Mouse (Mus musculus) gastrocnemius, adult 2 months (tissue): Measurements from ENCODE around the gene Lfng. TPM values are rescaled to one million over a fixed set of nuclear protein-coding genes. Genes with fewer than 3 reads are reported as not detected.

Experiments
- DNase-seq: peaks from one replicate; pipeline ENCODE4 v3.0.0; 2022
- H3K27ac ChIP-seq: fragments of 200-600 bp; 2 replicates; pipeline ENCODE4 v1.8.1; 2022; ENCODE audit warnings: mild to moderate bottlenecking
- H3K4me3 ChIP-seq: fragments of 200-600 bp; 2 replicates; pipeline ENCODE4 v1.8.1; 2022; ENCODE audit warnings: mild to moderate bottlenecking, moderate library complexity
- CTCF ChIP-seq: fragments of 200-600 bp; IDR thresholded peaks from 2 replicates; pipeline ENCODE4 v1.8.1; 2022; ENCODE audit warnings: antibody characterized with exemption, mild to moderate bottlenecking, moderate library complexity
- intact Hi-C: fragments of 180-260 bp; cut with DNase I; formaldehyde crosslinking; loops from one replicate; pipeline ENCODE4 v1.15.1; 2025
- total RNA-seq, 2 experiments: library from RNA; stranded (reverse); gene quantifications; 2 replicates each; pipeline ENCODE4 v1.2.3; 2021

Gene Lfng
- total RNA-seq, 2 experiments from 2014 or later, result 3.2 to 6.1 TPM

DNA sequence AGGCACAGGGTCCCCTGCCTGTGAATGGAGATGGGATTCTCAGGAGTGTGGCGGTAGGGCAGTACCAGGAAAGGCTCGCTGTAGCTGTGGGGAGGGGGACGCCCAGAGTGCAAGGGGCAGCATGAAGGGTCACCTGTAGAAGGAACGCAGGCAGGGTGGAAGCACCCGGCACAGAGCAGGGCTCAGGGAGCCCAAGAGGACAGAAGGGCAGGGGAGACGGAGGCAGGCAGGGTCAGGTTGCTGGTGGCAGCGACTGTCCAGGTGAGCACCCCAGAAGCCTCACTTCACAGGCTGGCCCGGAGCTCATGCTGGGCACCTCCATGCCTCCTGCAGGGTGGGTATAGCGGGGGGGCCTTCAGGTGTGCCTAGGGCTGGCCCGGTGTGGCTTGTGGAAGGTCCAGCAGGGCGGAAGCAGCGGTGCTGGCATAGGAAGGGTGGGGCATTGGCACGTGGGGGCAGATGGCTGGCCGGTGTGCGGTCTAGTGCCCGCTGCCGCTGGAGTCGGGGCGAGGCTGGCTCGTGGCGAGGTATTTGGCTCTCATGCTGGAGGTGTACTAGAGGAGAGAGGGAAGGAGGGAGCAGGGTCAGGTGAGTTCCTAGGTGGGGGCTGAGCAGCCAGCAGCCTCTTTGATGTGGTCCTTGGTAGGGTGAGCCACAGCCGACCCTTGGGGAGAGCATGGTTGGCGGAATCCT lies 16.0 kb downstream of the Lfng start:
- Histone ChIP-seq H3K27ac (no peak overlapping the region), H3K4me3 (no peak overlapping the region)
- TF ChIP-seq CTCF, result no peak
- DNase-seq, result no peak
- intact Hi-C loops, result no loop called here

DNA sequence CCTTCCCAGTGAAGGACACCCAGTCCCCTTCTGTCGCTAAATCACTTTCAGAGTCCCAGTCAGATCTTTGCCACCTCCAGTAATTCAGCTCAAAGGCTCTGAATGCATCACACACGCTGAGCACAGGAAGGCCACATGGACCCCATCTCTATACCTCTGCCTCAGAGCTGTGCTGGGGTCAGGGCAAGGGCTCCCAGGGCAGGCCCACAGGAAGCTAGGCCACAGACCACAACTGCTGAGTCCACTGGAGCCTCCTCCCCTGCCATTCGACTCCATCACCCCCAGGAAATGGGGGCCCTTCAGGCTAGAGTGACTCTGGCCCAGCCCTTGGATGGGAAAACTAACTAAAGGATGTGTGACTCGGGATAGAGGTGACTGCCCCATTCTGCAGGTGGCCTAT lies 16.7 kb downstream of the Lfng start:
- Histone ChIP-seq H3K4me3 (no peak overlapping the region), H3K27ac (no peak overlapping the region)
- no peak for TF ChIP-seq CTCF
- no peak for DNase-seq
- intact Hi-C loops, result no loop called here

GRCm38 (mm10) chr5:140624238-140624637 lies 17.1 kb downstream of the Lfng start:
- DNase-seq, result no peak
- TF ChIP-seq CTCF, result no peak
- H3K27ac ChIP-seq, result no peak overlapping the region
- intact Hi-C loops, result no loop called here
- H3K4me3 ChIP-seq, result no peak overlapping the region

- intact Hi-C loops, result loop anchor here (5.0 kb wide), 1 partner anchor 37 kb away; no protein-coding TSS in a partner anchor
- H3K27ac ChIP-seq, result no peak overlapping the region
- no peak for DNase-seq
- H3K4me3 ChIP-seq, result no peak overlapping the region
- TF ChIP-seq CTCF, result no peak
Observed at GRCm38 (mm10) chr5:140624961-140625360, 17.8 kb downstream of the Lfng start.

- intact Hi-C loops, result loop anchor here (5.0 kb wide), 1 partner anchor 35 kb away; no protein-coding TSS in a partner anchor
- DNase-seq, result no peak
- peak; percentile 22; the same call in 1 of the 2 replicates for TF ChIP-seq CTCF
- no peak overlapping the region for H3K4me3 ChIP-seq
- no peak overlapping the region for H3K27ac ChIP-seq
Observed at GRCm38 (mm10) chr5:140627580-140627979, 20.5 kb downstream of the Lfng start.

DNA sequence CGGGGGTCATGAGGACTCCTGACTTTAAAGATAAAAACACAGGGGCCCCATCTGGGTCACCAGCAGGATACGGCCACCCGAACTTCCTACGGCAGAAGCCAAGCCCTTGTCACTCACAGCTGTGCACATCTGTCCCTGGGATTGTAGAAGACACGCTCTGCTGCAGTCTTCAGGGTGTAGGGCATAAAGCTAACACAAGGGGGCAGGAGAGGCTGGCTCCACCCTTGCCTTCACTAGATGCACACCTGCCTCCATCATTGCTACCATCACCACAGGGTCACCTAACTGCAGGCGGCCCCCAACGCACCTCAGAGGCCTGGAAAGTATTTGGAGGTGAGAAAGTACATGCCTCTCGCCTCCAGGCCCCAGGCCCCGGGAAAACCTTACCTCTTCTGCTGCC lies 21.9 kb downstream of the Lfng start:
- no peak overlapping the region for H3K4me3 ChIP-seq
- peak; percentile 64 for TF ChIP-seq CTCF
- H3K27ac ChIP-seq, result no peak overlapping the region
- DNase-seq, result no peak
- intact Hi-C loops, result loop anchor here (5.0 kb wide), 1 partner anchor 33 kb away; no protein-coding TSS in a partner anchor

DNA sequence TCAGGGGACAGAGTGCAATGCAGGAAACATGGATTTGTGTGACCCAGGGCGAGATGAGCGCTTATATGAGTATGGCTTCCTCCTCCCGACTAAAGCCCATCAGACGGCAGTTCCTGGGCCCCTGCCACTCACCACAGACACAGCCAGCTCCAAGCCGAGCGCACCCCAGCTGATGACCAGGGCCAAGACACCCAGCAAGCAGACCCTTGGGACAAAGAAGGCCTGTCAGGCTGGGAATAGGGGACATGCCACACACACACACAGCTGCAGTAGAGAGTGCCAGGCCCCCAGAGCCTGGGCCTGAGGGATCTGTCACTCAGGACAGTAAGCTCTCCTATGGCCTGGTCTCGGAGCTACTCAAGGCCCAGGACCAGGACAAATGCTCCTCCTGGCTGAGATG lies 26.3 kb downstream of the Lfng start:
- DNase-seq, result no peak
- no peak overlapping the region for H3K27ac ChIP-seq
- no peak overlapping the region for H3K4me3 ChIP-seq
- intact Hi-C loops, result no loop called here
- no peak for TF ChIP-seq CTCF

DNA sequence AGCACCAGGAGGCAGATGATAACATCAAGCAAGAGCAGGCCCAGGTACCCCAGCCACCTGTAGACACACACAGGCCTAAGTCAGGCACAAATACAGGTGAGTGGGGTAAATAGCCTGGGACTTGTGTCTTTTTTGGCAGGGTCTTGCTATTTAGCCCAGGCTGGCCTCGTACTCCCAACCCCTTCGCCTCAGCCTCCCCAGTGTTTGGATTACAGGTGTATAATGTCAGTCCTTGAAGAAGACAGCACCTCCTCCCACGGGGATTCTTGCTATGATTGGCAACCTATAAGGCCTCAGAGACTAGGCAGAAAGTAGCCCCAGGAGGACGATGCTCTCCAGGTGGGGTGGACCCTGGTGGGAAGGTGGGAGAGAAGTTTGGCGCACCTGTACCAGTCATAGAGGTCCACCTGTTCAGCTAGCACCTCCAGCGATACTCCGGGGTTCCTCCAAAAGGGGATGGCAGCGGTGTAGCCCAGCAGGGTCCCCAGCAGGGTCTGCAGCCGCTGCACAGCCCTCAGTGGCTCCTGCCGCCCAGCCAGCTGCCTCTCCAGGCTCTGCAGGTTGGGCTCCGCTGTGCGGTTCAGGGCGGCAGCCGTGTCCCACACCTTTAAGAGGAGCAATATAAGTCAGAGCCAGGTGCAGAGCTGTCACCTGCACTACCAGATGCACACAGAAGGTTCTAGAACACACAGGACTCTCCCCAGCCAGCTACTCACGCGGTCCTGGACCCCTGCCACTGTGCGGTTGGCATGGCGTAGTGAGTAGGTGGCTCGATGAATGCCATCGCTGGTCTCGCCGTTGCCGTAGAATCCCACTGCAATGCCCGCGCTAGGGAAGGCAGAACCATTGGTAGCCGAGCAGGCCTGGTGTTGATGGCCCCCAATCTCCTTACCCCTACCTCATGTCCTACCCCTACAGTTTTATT lies 27.9 kb downstream of the Lfng start:
- intact Hi-C loops, result no loop called here
- no peak for TF ChIP-seq CTCF
- Histone ChIP-seq H3K27ac (no peak overlapping the region), H3K4me3 (no peak overlapping the region)
- DNase-seq, result no peak

DNA sequence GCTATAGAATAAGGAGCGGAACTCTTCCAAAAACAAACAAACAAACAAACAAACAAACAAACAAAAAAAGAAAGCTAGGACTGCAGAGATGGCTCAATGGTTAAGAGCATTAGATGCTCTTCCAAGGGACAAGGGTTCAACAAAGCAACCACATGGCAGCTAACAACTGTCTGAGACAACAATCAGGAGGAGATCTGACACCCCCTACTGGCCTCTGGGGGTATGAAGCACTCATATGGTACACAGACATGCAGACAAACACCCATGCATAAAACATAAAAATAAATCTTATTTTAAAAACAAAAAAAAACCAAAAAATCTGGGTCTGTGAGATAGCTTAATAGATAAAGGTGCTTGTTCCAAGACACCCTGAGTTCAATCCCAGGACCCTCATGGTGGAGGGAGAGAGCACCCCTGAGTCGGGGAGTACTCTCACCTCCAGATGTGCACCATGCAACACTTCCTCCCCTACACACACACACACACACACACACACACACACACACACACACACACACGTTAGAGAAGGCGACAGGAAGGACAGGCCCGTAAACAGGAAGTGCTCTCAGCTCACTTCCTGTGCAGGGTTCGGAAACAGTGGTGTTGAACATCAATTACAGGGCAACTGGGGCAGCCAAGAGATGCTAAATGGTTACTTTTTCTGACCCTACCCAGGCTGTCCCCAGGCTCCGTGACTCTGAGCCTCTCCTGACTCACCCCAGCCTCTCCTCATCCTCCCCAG lies 29.4 kb downstream of the Lfng start:
- Histone ChIP-seq H3K4me3 (no peak overlapping the region), H3K27ac (peak overlapping the region; percentile 44; the same call in 1 of the 2 replicates)
- peak; percentile 12; the same call in 1 of the 2 replicates for TF ChIP-seq CTCF
- intact Hi-C loops, result no loop called here
- DNase-seq, result no peak

DNA sequence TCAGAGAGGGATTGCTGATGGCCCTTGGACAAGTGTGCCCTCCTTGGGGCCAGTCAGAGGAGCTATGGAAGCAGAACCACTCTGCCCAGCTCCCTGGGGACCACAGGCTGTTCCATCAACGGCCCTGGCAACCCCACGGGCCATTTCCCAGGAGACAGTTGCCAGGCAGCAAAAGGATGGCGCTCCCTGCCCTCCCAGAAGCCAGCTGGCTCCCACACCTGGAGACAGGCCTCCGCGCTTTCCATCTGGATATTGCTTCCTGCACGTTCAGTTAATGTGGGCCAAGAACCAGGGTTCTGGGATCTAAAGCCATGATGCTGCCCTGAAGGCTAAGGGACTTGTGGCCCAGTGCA lies 29.9 kb downstream of the Lfng start:
- peak; percentile 62 for DNase-seq
- intact Hi-C loops, result no loop called here
- no peak for TF ChIP-seq CTCF
- H3K4me3 ChIP-seq, result no peak overlapping the region
- peak overlapping the region; percentile 44; the same call in 1 of the 2 replicates for H3K27ac ChIP-seq

DNA sequence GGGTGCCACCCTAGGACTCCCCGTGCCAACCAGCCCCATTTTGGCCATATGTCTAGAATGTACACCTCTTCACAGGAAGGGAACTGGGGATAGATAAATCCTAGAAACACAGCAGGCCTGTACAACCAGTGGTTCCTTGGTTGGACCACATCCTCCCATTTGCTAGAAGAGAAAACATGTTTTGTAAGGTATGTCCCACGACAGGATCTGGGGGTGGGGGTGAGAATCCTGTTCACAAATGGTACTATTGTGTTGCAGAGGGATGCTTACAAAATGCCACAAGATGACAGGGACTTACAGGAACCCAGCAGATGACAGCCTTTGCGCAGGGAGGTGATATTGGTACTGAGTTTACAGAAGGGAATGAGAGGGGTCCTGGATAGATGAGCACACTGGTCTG lies 30.9 kb downstream of the Lfng start:
- H3K4me3 ChIP-seq, result no peak overlapping the region
- peak overlapping the region; percentile 44; the same call in 1 of the 2 replicates for H3K27ac ChIP-seq
- intact Hi-C loops, result no loop called here
- no peak for TF ChIP-seq CTCF
- DNase-seq, result no peak

GRCm38 (mm10) chr5:140638484-140638883 lies 31.4 kb downstream of the Lfng start:
- no peak overlapping the region for H3K27ac ChIP-seq
- TF ChIP-seq CTCF, result no peak
- intact Hi-C loops, result no loop called here
- no peak overlapping the region for H3K4me3 ChIP-seq
- no peak for DNase-seq

DNA sequence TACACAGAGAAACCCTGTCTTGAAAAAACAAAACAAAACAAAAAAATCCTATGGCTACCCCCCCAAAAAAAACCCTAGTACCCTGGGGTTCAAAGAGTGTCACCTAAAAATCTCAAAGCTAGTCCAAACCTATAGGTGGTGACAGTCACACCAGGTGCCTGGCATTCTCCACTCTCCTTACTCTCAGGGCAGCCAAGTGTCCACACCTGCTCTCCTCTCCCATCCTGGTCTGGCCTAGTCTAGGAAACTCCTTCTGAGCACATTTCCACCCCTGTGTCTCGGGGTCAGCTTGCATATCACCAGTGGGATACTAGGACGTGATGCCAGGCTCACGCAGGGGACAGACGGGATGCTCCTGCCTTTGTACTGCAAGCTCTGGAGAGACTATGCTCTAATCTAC lies 32.2 kb downstream of the Lfng start:
- H3K27ac ChIP-seq, result peak overlapping the region; percentile 79
- no peak for DNase-seq
- TF ChIP-seq CTCF, result no peak
- H3K4me3 ChIP-seq, result peak overlapping the region; percentile 21; the same call in 1 of the 2 replicates
- intact Hi-C loops, result no loop called here
